Mouse (Mus musculus) urinary bladder, adult 2 months (tissue): ENCODE measurements around the gene Csnk1g2. TPM values are rescaled to one million over a fixed set of nuclear protein-coding genes. Genes with fewer than 3 reads are reported as not detected.
"Not testable (repeated sequence)": the region's sequence is repeated elsewhere in the genome, so short reads cannot be mapped to it uniquely, and the experiment has no call there.

ENCODE experiments used
- DNase-seq: peaks from one replicate; pipeline ENCODE4 v3.0.0; 2022; ENCODE audit warnings: low spot score
- polyA plus RNA-seq: library from polyadenylated mRNA; depleted of rRNA; stranded (reverse); fragments of >200 nt; gene quantifications from 2 replicates; pipeline ENCODE4 v1.2.3, GENCODE M21; 2012

Gene Csnk1g2
- polyA plus RNA-seq, 1 experiment, result 158 TPM

DNA sequence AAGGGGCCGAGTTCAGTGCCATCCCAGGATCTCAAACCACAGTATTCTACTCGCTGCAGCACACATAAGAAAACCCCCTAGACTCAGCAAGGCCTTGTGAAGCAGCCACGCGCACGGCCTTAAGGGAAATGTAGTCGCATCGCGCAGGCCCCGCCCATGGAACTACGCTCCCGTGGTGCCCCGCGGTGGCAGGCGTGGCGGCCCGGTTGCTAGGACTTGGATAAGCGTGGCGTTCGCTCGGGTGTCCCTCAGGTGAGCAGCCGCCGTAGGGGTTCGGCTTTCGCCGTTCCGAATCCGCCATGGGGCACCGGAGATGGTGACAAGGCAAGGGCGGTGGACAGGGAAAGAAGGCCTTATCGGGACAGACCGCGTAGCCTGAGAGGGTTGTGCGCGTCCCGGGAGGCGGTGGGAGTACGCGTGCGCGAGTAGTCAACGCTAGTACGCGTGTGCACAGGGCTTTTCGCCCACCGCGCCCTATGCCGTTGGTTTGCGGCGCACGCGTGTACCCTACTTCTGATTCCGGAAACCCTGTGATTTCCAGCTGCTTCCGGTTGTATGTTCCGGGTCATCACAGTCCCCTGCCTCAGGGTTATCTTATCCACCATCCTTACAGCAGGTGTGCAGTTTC lies 19.8 kb upstream of the Csnk1g2 start, which contains the start of the genes Scamp4 and Adat3:
Gene Scamp4, plus strand, starts transcription at position 175 of the 628 bp plus-strand sequence.
Gene Adat3, plus strand, starts transcription at position 183 of the 628 bp plus-strand sequence.
- peak; percentile 93 for DNase-seq

DNA sequence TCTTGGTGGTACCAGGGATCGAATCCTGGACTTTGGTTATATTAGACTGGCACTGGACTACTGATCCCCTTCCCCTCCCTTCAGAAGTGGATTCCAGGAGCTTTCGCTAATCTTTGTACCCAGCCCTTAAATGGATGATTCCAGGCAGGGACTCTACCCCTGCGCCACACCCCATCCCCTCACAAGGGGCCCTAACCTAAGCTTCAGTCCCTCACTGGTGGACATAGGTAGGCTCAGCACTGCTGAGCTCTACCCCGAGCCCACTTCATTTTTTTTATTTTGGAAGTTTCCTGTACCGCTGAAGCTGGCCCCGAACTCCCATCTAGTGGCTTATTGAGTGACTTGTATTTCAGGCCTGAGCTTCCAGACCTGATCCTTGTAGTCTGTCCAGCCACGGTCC lies 19.3 kb upstream of the Csnk1g2 start:
- DNase-seq, result no peak

DNA sequence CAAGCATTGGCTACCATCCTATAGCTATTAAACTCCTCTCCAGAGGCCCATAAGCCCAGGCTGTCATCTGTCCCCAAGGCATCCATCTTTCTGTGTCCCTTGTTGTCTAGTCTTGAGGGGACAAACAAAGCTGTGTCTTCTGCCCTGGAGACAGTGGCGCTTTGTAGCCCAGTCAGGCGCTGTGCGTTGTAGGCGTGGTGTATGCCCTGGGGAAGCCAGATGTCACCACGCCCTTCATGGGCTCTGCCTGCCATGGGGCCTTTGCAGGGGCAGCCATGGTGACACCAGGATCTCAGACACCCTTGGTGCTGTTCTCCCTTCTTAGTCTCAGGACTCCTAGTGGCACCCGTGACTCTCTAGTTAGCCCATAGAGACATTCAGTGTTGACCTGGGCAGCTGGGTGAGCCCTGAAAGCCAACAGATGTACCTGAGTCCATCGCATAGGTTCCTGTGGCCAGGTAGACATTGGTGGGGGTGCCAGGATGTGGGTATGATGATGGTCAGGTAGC lies 18.6 kb upstream of the Csnk1g2 start:
- no peak for DNase-seq

DNA sequence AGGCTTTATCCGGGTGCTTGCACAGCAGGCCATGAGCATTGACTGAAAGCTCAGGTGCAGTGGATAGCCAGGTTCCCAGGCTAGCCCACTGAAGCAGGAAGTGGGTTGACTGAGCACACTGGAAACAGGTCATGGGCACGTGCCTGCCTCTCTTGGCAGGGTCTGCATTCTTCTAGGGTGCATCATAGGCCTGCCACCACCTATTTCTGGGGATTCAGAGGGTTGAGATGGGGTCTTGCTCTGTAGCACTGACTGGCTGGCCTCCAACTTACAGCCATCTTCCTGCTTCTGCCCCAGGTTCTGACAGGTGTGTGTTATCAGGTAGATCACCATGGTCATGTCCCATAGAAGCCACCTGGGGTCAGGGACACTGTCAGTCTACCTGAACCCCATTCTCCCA lies 17.6 kb upstream of the Csnk1g2 start:
- DNase-seq, result no peak

DNA sequence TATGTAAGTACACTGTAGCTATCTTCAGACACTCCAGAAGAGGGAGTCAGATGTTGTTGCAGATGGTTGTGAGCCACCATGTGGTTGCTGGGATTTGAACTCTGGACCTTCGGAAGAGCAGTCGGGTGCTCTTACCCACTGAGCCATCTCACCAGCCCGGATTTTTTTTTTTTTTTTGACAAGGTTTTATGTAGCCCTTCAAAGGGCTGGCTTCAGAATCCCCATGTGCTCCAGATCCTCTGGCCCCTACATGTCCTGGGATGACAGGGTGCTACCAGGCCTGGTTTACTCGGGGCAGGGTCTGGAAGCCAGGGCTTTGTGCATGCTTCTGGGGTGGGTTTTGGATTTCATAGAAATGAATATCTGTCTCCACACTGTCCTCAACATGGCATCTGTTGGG lies 16.9 kb upstream of the Csnk1g2 start, which contains the start of gene Gm49322:
Gene Gm49322, plus strand, starts transcription at position 301 of the 400 bp plus-strand sequence.
- DNase-seq, result not testable (repeated sequence)

DNA sequence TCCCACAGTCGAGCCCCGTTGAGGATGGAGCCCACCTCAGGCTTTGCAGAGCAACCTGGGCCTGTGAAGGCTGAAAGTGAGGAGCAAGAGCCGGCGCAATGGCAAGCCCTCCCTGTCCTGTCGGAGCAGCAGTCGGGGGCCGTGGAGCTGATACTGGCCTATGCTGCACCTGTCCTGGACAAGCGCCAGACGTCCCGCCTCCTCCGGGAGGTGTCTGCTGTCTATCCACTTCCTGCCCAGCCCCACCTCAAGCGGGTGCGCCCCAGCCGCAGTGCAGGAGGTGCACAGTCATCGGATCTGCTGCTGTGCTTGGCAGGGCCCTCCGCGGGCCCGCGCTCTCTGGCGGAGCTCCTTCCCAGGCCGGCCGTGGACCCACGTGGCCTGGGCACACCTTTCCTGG lies 16.3 kb upstream of the Csnk1g2 start:
- no peak for DNase-seq

DNA sequence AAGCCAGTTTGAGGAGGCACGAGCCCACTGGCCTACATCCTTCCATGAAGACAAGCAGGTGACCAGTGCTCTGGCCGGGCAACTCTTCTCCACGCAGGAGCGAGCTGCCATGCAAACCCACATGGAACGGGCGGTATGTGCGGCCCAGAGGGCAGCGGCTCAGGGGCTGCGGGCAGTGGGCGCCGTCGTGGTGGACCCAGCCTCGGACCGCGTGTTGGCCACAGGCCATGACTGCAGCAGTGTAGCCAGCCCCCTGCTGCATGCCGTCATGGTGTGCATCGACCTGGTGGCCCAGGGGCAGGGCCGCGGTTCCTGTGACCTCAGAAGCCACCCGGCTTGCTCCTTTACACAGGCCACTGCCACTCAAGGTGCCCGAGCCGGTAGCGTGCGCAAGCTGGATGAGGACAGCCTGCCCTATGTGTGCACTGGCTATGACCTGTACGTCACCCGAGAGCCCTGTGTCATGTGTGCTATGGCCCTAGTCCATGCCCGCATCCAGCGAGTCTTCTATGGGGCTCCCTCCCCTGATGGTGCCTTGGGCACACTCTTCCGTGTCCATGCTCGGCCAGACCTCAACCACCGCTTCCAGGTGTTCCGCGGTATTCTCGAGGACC lies 15.8 kb upstream of the Csnk1g2 start:
- DNase-seq, result no peak

DNA sequence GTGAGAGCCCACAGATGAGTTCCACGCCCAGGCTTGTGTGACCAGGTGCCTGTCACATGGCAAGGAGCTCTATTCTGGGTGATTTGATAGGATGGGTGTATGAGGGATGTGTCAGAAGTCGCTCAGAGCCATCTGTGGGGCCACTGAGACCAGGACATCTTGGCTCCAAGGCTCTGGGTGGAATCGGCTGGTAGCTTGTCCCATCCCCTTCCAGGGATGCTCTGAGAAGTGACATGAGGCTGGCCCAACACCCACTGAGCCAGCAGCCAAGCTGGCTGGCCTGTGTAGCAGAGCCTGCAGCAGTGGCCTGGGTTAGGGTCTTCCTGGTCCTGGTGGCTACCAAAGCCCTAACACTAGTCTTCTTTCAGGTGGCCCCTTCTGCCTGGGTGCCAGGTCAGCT lies 14.2 kb upstream of the Csnk1g2 start:
- DNase-seq, result no peak

DNA sequence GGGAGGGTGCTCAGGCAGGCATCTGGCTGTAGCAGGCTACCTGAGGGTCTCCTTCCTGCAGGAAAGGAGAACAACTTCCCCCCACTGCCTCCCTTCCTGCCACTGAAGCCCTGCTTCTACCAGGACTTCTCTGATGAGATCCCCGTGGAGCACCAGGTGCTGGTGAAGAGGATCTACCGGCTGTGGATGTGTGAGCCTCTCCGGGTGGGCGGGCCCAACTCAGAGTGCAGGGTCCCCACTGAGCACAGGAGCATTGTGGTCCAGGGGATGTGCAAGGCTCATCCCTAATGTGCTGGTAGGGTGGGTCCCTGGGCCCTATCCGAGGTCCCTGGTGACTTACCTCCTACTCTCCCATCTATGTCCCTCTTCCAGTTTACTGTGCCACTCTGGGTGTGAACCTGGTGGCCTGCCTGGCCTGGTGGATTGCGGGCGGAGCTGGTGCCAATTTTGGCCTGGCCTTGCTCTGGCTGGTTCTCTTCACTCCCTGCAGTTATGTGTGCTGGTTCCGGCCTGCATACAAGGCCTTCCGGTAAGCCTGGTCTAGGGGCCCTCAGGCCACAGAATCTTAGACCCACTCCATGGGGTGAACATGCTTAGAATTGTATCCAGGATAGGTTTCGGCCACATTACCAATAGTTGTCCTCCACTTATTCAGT lies 13.2 kb upstream of the Csnk1g2 start:
- no peak for DNase-seq

DNA sequence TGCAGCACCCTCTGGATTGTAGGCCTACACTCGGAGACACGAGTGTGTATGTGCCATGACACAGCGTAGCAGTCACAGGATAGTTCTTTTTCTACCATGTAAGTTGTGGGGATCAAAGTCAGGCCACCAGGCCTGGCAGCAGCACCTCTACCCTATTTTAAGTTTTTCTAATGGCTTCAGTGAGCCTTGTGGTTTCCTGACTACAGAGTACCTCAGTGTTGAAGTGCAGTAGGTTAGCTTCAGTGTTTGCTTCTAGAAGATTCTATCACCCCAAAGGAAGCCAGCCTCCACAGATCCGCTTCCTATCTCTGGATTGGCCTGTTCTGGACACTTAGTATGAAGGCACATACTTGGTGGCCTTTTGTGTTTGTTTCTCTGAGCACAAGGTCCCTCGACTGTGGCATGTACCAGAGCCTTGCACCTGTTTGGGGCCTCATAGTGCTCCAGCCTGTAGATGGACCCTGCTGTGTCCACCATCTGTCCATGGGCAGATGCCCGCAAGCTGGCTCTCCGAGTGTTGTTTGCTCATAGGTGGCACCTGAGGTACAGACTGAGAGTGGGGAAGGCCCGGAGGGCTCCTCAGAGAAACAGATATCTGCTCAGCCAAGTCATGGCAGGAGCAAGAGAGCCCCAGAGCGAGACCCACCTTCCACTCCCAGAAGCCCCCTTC lies 12.4 kb upstream of the Csnk1g2 start:
- no peak for DNase-seq

DNA sequence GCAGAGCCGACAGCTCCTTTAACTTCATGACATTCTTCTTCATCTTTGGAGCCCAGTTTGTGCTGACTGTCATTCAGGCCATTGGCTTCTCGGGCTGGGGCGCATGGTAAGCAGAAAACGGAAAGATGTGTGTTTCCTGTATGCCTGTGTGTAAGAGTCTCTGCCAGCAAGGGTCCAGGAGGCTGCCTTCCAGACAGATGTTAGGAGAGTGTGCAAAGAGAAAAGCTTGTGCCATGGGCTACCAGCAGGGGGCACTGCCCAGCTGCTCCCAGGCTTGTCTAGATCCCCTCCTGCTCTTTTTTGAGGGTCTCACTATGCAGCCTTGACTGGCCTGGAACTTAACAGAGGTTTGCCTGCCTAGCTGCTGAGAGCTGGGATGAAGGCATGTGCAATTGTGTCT lies 11.6 kb upstream of the Csnk1g2 start:
- DNase-seq, result no peak

DNA sequence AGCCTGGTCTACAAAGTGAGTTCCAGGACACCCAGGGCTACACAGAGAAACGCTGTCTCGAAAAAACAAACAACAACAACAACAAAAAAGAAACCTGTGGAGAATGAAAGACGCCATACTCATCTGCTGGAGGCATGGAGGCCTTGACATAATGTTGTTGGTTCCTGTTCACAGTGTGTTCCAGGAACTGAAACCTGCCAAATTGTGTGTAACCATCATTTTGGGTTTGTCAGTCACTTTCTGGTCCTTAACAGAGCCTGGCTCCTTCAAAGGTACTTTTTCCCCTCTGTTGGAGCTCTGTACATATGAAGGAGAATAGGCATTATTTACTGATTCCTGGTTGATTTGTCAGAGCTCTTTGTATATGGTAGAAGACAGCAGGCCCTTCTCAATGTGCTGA lies 10.7 kb upstream of the Csnk1g2 start:
- no peak for DNase-seq

DNA sequence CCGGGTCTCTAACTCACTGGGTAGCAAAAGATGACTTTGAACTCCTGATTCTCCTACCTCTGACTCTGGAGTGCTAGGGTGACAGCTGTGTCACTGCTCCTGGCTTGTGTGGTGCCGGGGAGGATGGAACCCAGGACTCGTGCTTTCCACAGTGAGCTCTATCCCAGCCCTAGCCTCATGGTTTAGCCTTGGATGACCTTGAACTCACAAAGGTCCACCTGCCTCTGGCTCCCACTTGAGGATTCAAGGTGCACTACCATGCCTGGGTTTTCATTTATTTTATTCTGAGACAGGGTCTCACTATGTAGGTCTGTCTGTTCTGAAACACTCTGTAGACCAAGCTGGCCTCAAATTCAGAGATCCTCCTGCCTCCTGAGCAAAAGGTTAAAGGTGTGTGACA lies 8.8 kb upstream of the Csnk1g2 start:
- DNase-seq, result no peak

DNA sequence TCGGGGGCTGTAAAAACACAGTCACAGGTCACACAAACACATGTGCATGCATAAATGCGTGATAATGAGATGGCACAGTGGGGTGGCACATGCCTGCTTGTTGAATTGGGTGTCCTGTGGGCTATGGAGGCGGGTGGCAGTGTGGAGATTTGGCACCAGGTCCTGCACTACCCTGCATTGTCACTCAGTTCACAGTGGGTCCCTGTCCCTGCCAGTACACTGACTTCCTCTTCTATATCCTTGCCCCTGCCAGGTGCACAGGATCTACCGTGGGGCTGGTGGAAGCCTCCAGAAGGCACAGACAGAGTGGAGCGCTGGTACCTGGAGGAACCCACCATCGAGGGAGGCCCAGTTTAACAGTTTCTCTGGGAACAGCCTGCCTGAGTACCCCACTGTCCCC lies 8.3 kb upstream of the Csnk1g2 start:
- DNase-seq, result no peak

DNA sequence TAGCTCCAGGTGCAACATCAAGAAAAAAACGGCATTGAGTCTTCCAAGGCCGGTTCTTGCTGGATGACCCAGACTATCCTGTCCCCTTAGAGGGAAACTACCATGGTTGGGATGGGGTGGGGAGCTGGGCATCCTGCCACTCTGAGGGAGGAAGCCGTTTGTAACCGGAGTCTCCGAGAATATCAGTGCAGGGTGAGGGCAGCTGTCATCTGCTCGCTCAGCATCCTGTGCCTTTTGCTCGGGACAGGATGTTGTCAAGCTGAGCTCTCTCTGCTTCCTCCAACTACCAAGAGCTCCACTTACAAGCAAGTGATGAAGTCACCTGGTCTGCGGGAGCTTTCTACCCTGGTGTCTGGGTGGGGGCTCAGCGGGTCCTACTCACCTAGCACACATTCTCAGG lies 4.5 kb upstream of the Csnk1g2 start:
- no peak for DNase-seq

DNA sequence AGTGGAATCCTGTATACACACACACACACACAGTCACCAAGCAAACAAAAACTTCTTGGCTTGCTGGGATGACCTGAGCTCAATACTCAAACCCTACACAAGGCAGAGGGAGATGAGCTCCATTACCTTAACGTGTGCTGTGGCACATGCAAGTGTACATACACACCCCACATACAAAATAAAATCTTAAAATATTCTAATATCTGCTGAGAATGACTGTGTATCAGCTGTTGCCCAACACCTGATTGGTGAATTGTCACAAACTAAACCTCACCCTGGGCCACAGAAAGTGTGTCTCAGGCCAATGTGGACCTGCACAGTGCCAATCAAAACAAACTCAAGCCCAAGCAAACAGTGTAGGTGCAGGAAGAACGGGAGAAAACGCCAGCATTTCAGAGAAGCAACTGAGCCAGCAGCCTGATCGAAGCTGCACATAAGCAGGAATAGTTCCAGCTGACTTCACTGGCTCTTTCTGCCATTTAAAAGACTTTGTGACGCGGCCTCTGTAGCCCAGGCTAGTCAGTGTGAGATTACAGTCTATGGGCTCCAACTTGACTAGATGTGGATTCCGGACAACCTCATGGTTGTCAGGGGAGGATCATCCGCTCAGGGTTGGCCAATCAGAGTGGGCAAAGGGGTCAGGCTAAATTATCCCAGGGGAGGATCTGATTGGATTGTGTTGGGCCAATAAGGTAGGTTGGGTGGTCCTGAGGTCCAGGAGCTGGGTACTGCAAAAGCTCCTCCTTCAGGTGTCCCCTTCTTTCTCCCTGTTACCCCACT lies 3.0 kb upstream of the Csnk1g2 start:
- DNase-seq, result no peak

DNA sequence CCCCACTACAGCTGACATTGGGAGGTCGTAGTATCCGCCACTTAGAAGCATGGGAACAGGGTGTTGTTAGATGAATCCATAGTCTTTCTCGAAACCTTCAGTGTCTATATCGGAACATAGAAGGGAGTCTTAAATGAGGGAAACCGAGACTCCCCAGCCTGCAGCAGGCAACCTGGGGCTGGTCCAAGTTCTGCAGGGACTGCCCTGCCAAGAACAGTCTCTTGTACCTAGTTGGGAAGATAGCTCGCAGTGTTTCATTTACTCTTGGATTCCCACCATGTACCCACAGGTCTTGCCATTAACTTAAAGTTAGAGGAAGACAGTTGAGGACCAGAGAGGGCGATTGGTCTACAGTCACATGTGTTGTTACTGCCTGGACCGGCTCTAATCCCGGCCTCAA lies 2.3 kb upstream of the Csnk1g2 start:
- DNase-seq, result no peak

DNA sequence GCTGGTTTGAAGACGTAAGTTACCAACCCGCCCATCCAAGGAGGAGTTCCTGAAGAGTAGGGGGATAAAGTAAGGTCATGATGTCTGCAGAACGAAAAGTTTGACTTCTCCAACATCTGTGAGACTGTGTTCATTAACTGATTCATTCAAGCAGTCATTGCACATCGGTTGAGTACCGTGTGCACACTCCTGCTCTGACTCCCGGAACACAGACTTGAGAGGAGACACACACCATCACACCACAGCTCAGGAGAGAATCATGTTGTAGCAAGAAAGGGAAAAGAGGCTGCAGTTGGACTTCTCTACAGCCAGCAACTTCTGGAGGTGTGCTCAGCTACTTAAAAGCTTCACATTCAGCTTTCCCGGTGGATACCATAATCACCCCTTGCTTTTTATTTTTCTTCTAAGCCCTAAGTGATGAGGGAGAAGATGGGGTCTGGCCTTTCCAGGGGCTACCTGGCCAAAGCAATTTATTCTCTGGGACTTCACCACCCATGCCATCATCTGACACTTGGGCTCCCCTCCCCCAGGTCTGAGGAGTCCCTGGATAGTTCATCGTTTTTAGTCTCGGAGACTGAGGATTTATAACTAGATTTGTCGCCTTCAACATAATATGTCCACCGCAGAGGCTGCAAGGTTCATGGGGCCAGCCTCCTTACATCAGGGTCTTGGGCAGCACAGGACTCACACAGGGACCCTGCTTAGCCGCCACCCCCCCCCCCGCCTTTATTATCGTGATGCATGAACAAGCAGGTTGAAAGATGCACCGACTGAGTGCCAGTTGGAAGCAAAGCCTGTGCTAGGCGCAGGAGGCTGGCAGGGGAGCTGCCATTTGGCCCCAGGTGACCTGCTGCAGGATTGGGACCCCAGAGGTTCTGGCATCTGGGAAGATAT lies 1.6 kb upstream of the Csnk1g2 start:
- no peak for DNase-seq

DNA sequence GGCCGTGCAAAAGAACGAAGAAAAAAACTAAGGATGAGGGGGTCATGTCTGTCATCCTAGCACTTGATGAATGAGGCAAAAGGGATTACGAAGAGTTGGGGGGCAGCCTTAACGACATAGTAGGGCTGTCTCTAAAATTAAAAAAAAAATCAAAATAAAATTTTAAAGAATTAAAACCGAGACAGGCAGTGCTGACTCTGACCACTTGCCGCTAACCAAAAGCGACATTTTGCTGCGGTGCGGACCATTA lies 1.0 kb upstream of the Csnk1g2 start:
- DNase-seq, result no peak

DNA sequence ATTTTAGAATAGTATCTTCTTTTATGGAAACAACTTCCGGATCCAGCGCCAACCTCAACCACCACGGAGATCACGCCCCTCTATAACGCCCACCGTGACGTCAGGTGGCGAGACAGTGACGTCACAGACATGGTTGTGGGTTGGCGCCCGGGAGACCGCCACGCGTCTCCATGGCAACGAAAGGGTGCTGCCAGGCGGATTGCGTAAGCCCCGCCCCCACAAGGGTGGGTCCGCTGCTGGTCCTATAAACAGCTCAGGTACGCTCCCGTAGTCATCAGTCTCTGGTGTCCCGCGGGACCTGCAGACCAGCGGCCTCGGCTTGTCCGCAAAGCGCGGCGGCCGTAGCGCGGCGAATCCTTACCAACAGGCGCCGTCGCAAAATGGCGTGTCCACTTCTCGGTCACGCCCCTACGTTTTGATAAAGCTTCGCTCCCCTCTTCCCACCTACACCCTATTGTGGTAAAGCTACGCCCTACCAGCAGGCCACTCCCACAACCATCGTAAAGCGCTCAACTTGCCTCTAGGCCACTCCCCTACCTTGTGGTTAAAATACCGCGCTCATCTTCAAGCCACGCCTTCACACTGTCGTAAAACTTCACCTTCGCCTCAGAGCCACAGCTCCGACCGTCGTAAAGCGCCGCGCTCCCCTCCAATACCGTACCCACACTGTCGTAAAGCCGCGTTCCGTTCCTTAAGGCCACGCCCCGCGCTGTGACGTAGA lies 538 bp upstream of the Csnk1g2 start:
- peak; percentile 98 for DNase-seq
